Mouse (Mus musculus) activated CD4-positive, CD25-positive, alpha-beta regulatory T cell (primary cell): ENCODE results near the gene Etnk2. TPM values are rescaled to one million over a fixed set of nuclear protein-coding genes. Genes with fewer than 3 reads are reported as not detected.

Experiments used
- polyA plus RNA-seq, 2 experiments: library from polyadenylated mRNA; unstranded; fragments of 100-300 nt; shearing (Covaris generic); gene quantifications; one replicate each; pipeline ENCODE4 v1.2.1; 2017

Gene Etnk2
- 1 to 10 TPM in 1 of 2 experiments, under 1 TPM in 1; 0.41 to 1.3 TPM for polyA plus RNA-seq

DNA sequence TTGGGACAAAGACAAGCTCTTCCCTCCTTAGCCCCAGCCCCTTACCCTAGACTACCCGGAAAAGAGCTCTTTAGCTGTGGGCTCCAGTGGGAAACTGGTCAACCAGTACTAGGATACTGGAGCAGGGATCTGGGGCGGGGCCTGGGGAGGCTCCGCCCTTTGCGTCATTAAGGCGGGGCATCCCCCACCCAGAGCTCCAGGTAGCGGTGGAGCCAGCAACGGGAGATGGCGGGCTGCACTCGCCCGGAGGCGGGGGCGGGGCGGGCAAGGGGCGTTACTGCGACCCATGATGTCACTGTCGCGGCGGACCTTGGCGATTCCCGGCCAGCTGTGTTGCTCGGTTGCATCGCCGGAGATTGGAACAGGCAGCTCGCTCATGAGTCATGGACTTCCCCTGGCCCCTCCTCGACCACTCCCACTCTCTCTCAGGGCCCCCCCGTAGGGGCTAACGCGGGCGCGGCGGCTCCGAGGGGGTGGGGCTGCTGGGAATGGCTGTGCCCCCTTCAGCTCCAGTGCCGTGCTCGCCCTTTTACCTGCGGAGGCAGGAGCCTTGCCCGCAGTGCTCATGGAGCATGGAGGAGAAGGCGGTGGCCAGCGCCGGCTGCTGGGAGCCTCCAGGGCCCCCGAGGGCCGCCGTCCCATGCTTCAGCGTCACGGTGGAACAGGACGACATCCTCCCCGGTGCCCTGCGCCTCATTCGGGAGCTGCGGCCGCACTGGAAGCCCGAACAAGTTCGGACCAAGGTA lies at the start of gene Etnk2:
Etnk2 (plus strand) TSS at position 297 of the 746 bp plus-strand sequence.

DNA sequence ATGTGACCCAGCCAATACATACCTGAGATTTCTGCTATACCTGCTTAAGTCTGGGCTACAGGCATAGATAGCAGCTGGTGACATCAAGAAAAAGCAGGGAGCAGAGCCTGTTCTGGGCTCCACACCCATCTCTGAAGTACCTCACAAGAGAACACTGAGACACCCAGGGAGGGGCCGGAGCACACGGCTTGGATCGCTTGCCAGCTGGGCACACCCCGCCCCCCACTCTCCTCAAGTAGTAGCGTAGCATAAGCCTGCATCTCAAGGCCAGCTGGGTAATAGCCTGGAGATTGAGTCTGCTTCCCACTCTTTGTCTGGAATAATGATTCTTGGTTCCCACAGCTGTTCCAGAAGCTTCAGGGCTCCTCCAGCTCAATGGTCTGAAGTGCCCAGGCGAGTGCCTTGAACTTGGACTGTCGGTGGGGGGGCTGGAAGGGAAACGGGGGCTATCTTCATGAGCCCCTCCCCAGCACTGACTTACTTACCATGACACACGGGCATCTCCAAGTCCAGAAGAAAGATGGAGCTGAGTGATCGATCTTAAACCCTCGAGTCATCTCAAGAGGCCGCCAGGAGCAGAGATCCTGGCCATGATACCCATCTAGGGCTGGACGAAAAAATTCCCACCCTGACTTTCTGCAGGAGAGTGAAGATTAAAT lies 42.0 kb upstream of the Etnk2 start, which contains the start of gene Kiss1:
Kiss1 (plus strand) TSS at position 609 of the 659 bp plus-strand sequence.

DNA sequence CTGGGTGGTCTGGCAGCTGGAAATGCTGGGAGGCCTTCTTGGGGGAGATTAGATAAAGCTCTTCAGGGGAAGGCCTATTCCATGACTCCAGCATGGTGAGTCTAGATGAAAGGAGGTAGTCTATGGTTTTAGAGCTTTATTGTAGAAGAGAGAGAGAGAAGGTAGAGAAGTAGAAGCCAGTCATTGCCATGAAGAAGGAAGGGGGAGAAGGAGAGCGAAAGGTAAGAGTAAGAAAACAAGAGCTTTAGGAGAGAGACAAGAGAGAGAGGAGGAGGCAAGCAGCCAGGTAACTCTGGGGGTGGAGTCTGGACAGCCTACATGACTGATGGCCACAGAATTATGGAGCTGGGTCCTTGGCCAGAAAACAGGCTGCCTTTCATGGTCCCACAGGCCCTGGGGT lies 13.2 kb upstream of the Etnk2 start, which contains the start of gene Ren1:
Ren1 (plus strand) TSS at position 301 of the 400 bp plus-strand sequence.

DNA sequence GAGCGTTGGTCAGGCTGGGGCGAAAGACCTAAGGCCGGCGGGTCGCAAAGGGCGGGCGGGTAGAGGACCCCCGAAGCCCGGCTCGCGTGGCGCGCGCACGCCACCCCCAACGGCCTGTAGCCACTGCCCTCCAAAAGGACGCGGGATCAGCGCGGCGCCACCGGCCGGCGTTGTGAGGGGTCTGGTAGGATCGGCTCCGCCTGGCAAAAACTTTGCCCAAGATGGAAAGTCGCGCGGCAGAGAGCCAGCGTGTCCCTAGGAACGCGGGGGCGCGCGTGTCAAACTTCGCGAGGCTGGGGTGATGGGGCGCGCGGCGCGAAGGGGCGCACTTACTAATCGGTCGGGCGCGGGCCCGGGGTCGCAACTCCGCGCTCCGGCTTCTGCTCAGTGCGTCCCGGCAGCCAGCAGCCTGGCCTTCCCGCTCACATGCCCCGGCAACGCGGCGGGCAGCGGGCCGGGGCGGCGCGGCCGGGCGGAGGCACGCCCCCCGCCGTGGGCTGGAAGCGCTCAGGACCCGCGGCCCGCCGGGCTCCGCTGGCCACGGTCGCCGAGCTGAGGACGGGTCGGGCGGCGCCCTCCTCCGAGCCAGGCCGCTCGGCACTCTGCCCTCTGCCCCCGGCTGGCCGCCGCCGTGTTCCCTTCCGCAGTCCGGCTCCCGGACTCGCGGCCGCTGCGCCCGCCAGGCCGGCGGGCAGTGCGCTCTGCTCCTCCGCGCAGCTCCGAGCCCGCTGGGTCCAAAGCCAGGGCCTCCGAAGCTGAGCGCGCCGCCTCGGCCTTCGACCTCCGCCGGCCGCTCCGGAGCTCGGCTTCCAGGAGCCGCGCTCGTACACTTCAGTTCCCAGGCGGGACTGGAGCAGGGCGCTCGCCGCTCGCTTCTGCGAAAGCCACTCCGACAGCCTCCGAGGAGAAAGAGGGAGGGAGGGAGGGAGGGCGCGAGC lies 60.4 kb downstream of the Etnk2 start, which contains the start of gene Sox13:
Sox13 (minus strand) TSS at position 835 of the 938 bp plus-strand sequence.

Other genes starting within 250 kb of the Etnk2 start
- gene Ppp1r15b, start 232.4 kb upstream of the Etnk2 start, polyA plus RNA-seq, result 10 to 100 TPM; 31.9 to 48.7 TPM
- under 1 TPM; 0.17 to 0.50 TPM for gene Plekha6, start 199.4 kb upstream of the Etnk2 start, polyA plus RNA-seq
- not detected for gene Golt1a, start 53.8 kb upstream of the Etnk2 start, polyA plus RNA-seq
- not detected for gene Kiss1, start 41.7 kb upstream of the Etnk2 start, polyA plus RNA-seq
- gene Ren1, start 13.1 kb upstream of the Etnk2 start, polyA plus RNA-seq, result not detected
- gene Sox13, start 60.8 kb downstream of the Etnk2 start, polyA plus RNA-seq, result not detected
- 100 to 1,000 TPM; 310 to 378 TPM for gene Snrpe, start 246.7 kb downstream of the Etnk2 start, polyA plus RNA-seq